Mouse (Mus musculus): ENCODE results near the gene Slc1a7.

The Slc1a7 gene

DNA sequence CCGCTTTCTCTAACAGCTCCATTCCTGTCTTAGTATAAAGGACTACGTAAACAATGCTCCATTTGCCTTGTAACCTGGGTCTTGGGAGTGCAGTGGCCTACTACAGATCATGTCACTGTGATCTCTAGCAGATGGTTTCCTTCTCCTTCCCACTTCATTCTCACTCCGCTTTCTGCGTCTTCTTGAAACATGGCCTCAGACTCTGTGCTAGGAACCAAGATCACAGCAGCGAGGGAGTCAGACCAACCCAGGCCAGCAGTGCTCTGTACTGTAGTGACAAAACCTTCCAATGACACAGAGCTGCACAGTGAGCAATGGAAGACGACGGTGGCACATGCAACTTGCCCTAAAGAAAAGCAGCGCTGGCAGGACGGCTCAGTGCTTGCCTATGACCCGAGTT, 87.7 kb downstream of the Slc1a7 start:
- no peak for DNase-seq (ENCODE audit: low spot score)

DNA sequence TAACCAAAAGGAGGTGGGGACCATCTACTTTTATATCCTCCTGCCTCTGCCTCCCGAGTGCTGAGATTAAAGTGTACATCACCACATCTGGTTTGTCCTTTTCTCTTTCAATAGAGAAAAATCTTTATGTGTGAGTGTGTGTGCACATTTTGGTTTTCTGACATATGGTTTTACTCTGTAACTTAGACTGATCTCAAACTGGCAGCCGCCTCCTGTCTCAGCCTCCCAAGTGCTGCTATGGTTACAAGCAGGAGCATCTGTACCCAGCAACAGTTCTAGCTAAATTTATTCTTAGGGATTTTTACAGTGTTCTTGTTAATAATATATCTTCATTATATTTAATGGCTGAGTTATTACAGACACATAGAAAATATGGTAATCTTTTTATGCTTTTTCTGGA, 89.1 kb downstream of the Slc1a7 start:
- no peak for DNase-seq (ENCODE audit: low spot score)

DNA sequence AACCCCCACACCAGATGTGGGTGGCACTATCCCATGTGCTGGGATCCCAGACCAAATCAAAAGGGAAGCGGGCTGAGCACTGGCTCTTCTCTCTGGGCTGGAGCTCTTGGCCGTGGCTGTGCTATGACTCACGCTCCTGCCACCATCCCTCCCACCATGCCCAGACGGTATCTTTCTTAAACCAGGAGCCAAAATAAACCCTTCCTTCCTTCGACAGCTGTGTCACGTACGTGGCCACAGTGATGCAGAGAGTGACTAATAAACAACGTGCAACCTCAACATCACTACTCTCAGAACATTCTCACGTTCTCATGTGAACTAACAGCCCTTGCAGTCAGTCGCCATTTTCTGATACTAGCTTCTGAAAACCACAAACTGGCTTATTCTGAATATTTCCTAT, 90.0 kb downstream of the Slc1a7 start:
- no peak for DNase-seq (ENCODE audit: low spot score)

DNA sequence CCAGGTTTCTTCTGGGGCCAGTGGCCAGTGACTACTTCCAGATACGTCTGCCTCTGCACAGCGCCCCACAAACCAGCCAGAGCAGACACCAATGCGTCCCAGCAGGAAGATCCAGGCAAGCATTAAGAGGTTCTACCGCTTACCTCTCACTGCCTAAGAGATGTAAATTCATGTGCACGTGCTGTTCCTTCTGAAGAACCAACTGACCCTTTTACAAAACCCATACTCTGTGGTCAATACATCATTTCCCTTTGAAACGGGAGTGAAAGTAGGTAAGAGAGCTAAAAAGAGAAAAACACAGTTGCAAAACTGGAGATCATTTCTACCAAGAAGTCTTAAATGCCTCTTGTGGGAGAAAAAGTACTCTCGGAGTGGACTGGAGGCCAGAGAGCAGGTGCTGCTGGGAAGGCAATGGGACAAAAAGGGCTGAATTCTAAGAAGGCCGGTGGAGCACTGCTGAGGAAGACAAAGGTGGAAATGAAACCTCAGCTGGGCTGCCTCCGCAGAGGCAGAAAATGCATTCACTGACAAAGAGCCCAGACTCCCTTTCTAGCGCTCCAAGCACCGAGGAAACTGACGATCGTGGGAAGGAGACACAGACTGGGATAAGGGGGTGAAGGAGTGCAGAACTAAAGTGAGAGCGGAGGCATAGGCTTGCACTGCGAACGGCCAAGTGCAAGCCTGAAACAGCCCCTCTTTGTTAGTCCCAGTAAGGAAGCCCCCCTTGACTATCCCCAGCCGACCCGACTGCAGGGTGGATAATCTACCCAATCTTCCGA, 91.7 kb downstream of the Slc1a7 start:
- no peak for DNase-seq (ENCODE audit: low spot score)

DNA sequence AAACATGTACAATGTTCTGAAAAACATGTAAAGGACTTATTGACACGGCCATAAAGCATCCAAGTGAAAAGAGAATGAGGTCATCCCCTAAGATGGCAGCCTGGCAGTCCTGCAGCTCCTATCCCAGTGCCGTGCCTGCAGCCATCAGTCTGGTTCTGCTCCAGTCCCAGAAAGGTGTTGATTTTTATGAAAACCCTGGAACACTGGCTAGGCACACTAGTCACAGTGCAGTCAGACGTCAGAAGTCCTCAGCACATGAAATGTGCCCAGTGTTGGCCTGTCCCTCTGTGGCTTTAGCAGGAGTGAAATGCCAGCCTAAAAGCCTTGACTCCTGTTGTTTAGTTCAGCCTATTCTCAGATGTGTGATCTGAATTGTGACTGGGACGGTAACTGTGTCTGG, 92.6 kb downstream of the Slc1a7 start:
- no peak for DNase-seq (ENCODE audit: low spot score)

DNA sequence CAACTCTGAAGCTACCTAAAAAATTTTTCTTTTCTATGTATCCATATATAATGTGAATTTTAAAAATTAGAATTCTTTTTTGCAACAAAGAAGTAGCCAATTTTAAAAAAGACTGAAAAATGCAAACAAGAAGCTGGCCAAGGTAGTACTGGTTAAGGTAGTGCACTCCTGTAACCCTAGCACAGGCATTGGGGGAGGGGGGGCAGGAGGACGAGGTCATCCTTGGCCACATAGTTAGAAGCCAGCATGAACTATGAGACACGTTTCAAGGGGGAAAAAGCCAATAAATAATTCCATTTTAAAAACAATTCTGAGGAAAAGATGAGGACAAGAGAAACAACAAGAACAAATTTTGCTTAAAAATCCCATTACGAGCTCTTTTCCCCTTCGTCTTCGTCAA, 94.4 kb downstream of the Slc1a7 start:
- DNase-seq (ENCODE audit: low spot score): no peak
